Mouse (Mus musculus) heart, postnatal 0 days (tissue): Measurements from ENCODE around the gene Sbk1.

Experiments used
- CTCF ChIP-seq: IDR thresholded peaks from 2 replicates; pipeline ENCODE4 v1.5.1; 2016; ENCODE audit warnings: antibody characterized with exemption, control low read depth, low read depth
- EP300 ChIP-seq: IDR thresholded peaks from 2 replicates; pipeline ENCODE4 v1.6.1; 2016; ENCODE audit warnings: antibody characterized with exemption, low read depth

DNA sequence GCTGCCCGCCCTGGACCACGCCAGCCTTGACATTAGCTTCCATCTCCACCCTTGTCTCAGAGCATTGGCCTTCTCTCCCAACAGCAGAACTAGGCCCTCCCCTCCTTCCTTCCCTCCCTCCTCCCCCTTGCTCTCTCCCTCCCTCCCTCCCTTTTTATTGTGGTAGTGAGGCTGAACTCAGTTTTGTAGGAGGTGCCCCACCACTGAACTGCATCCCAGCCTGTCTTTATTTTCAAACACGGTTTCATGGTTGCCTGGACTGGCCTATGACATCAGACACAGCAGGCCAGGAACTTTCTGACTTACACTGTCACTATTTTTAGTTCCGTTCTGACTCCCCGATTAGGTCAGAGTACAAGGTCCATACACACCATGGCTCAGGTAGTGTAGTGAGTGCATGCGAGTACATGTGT lies 67.8 kb downstream of the Sbk1 start:
- TF ChIP-seq CTCF: no peak
- TF ChIP-seq EP300: no peak
